Mouse (Mus musculus) forebrain, embryonic 12.5 days (tissue): Measurements from ENCODE around the gene Senp1. TPM values are rescaled to one million over a fixed set of nuclear protein-coding genes. Genes with fewer than 3 reads are reported as not detected.

Experiments used
- ATAC-seq: fragments of 200-750 bp; cut with Nextera tagmentation; 2 replicates; pipeline ENCODE4 v1.8.0; 2017; ENCODE audit warnings: moderate TSS enrichment; ENCODE audit not compliant: low FRiP score
- H3K27ac ChIP-seq: fragments of 300-500 bp; sonication (generic); 2 replicates; pipeline ENCODE4 v1.5.1; 2016; ENCODE audit warnings: mild to moderate bottlenecking
- H3K27me3 ChIP-seq: fragments of 300-500 bp; sonication (generic); 2 replicates; pipeline ENCODE4 v1.6.1; 2016; ENCODE audit warnings: mild to moderate bottlenecking
- H3K36me3 ChIP-seq: fragments of 300-500 bp; sonication (generic); replicated peaks from 2 replicates; pipeline ENCODE4 v1.6.1; 2016; ENCODE audit warnings: mild to moderate bottlenecking
- H3K4me1 ChIP-seq: fragments of 300-500 bp; sonication (generic); 2 replicates; pipeline ENCODE4 v1.6.1; 2016
- H3K4me2 ChIP-seq: fragments of 300-500 bp; sonication (generic); 2 replicates; pipeline ENCODE4 v1.6.1; 2016; ENCODE audit warnings: mild to moderate bottlenecking, moderate library complexity
- H3K4me3 ChIP-seq: fragments of 300-500 bp; sonication (generic); replicated peaks from 2 replicates; pipeline ENCODE4 v1.5.1; 2016; ENCODE audit warnings: mild to moderate bottlenecking
- H3K9ac ChIP-seq: fragments of 300-500 bp; sonication (generic); 2 replicates; pipeline ENCODE4 v1.6.1; 2016; ENCODE audit warnings: mild to moderate bottlenecking
- H3K9me3 ChIP-seq: fragments of 300-500 bp; sonication (generic); 2 replicates; pipeline ENCODE4 v1.6.1; 2016
- WGBS: fragments of 180-500 bp; shearing (Covaris S2); methylation state at CpG from one replicate; pipeline ENCODE4 v1.1.7; 2016; 5-methylcytosine and 5-hydroxymethylcytosine counted together
- polyA plus RNA-seq: library from polyadenylated mRNA; unstranded; fragments of >200 nt; fragmentation: Nextera tagmentation; extraction: Ambion mirVana; gene quantifications from 2 replicates; pipeline ENCODE4 v1.2.1, GENCODE M21; 2016

The Senp1 gene
- polyA plus RNA-seq, 1 experiment from 2014 or later: 39.6 TPM

DNA sequence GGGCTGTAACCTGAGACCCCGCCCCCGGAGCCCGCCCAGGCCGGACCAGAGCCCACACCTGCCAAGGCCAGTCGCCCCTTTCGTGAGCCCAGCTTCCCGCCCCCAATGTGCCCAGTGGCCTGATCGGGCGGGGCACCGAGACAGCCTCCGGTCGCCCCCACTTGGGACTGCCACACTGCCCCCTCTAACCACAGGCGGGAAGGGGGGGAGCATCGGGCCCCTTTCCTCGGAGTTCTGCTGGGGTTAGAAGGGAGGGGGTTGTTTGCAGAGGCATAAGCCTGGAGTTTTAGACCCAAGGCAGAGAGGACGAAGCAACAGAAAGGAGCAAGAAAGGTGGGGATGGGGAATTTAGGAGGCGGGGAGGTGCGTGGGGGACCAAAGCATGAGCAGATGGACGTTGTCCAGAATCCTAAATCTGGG is 88.8 kb downstream of the Senp1 start:
- Histone ChIP-seq H3K4me2 (peak overlapping the region; percentile 88), H3K9me3 (no peaks in the 10 kb centered on the region), H3K4me3 (peak overlapping the region; percentile 52), H3K4me1 (peaks cover 54% of the 10 kb centered on the region), H3K9ac (peak overlapping the region; percentile 76), H3K36me3 (no peaks in the 10 kb centered on the region), H3K27ac (peak overlapping the region; percentile 92), H3K27me3 (peaks cover 35% of the 10 kb centered on the region)
- ATAC-seq: no peak; the same call in none of the 2 replicates
- 0% methylated on average over 16 of the region's 19 CpGs for WGBS

DNA sequence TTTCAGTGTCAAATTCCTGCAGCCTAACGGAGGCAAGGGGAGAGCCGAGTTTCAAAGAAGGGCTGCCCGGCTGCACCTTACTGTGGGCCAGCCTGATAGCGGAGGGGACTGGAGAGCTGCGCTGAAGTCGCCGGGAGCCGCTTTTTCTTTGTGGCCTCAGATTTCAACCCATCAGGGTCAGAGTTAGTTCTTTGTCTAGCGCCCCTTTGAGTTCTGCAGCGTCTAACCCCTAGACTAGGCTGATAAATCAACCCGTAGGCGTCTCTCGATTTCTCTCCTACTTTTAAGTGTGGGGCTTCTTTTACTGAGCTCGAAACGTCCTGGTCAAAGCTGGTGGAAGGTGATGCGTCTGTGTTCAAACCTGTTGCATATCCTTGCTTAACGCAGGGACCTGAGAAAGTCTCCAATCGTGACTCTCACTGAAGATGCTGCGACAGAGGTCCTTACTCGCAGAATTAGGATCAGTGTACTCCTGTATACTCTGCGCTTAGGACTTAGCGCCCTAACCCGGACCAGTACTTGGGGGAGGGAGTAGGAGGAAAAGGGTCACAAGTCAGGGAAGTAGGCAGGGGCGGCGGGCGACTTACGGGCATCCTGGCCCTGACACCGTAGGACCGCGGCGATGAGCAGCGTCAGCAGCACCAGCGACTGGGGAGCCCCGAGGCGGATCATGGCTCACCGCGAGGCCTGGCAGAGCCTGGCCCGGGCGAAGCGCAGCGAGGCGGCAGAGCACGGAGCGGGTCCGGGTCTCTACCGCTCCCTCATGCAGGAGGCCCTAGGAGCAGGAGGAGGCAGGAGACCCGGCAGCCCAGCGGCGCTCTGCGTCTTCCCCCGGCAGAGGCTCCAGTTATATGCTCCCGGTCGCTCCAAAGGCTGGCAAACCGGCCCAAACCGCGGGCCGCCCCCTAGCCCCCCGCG is 89.5 kb downstream of the Senp1 start, which contains the start of gene Col2a1:
Gene Col2a1 (minus strand): TSS at position 874 of the 918 bp plus-strand sequence.
- under 1% methylated on average over 52 of the region's 59 CpGs for whole genome bisulfite sequencing
- Histone ChIP-seq H3K27ac (peak within 1 kb of the TSS; percentile 92), H3K4me3 (peak within 1 kb of the TSS; percentile 52), H3K9ac (peak within 1 kb of the TSS; percentile 76), H3K4me1 (peaks cover 61% of the 10 kb centered on the region), H3K9me3 (no peaks in the 10 kb centered on the region), H3K36me3 (no peaks in the 10 kb centered on the region), H3K27me3 (peaks cover 38% of the 10 kb centered on the region), H3K4me2 (peak within 1 kb of the TSS; percentile 88)
- peak; percentile 46 for ATAC-seq

DNA sequence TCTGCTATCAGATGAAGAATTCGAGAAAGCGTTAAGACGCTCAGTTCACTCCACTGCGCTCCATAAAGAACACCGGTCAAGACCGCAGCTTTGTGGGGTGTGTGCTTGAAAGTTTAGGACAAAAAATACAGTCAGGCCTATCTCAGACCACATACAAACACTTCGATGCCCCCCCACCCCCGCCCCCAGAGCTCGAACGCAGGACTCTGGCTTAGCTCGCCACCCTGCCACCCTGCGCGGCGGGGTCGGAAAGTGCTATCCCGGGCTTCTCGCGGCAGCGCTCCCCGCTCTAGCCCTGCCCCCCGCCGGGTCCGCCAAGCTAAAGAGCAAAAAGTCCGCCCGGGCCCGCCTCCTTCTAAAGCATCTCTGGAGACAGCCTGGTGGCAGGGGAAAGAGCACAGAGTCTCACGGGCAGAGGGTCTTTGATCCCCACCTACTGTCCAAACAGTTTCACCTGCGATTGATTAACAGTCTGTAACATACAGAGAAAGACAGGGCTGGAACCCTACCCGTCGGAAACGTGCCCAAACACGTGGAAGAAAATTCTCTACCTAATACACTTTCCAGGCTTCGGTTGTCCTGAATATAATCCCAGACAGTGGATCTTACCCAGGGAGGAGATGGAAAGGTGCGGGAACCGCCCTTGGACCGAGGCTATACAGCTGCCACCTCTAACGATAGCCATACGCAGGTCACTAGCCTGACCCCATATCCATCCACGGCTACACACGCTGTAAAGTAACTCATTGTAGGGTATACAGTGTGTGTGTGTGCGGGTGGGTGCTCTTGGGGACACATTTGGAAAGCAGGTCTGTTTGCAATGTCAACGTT is 90.3 kb downstream of the Senp1 start:
- Histone ChIP-seq H3K4me1 (peaks cover 61% of the 10 kb centered on the region), H3K27ac (peak overlapping the region; percentile 92), H3K27me3 (peaks cover 34% of the 10 kb centered on the region), H3K4me2 (peak overlapping the region; percentile 88), H3K9ac (peak overlapping the region; percentile 76), H3K4me3 (peak overlapping the region; percentile 52), H3K36me3 (peaks cover 6% of the 10 kb centered on the region), H3K9me3 (no peaks in the 10 kb centered on the region)
- WGBS: under 1% methylated on average over 42 of the region's 42 CpGs
- ATAC-seq: no peak

DNA sequence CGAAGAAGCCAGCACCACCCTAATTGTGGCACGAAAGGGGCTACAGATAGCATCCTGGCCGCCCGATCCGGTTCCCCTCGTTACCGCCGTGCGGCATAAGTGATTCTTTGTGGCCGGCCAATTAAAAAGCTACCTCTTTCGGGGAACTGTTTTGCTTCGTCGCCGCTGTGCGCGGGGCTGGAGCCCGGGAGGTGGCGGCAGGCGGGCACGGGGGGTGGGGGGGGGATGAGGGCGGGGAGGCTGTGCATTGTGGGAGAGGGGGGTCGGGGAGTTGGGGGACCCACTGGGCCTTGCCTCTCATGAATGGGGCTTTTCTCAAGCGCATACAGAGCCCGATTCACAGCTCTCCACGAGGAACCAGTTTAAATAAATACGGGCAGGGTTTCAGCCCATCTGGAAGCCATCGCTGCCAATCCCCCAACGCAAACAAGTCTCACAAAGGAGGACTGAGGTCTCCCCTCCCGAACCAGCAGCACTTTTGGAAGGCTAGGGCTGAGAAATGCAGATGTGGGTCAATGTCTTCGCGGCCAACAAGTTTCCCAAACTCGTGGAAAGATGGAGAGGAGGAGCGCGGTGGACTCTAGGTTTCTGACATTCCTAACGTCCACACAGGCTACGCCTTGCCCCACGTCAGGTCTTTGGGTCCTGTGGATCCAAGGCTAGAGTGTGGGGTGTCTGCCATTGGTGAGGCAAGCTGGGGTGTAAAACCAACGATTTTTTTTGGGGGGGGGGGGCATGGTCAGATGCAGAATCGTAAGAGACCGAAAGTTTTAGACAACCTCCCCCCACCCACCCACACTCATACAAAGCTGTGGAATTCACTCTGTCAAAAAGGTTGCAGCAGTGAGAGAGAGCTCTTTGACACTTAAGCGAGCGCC is 91.2 kb downstream of the Senp1 start:
- H3K27me3 ChIP-seq: peaks cover 30% of the 10 kb centered on the region
- peaks cover 61% of the 10 kb centered on the region for H3K4me1 ChIP-seq
- H3K4me3 ChIP-seq: peak overlapping the region; percentile 52
- WGBS: under 1% methylated on average over 42 of the region's 42 CpGs
- H3K36me3 ChIP-seq: peaks cover 14% of the 10 kb centered on the region
- ATAC-seq: peak; percentile 64
- peak overlapping the region; percentile 88 for H3K4me2 ChIP-seq
- H3K9ac ChIP-seq: peak overlapping the region; percentile 76
- peak overlapping the region; percentile 92 for H3K27ac ChIP-seq
- H3K9me3 ChIP-seq: no peaks in the 10 kb centered on the region

DNA sequence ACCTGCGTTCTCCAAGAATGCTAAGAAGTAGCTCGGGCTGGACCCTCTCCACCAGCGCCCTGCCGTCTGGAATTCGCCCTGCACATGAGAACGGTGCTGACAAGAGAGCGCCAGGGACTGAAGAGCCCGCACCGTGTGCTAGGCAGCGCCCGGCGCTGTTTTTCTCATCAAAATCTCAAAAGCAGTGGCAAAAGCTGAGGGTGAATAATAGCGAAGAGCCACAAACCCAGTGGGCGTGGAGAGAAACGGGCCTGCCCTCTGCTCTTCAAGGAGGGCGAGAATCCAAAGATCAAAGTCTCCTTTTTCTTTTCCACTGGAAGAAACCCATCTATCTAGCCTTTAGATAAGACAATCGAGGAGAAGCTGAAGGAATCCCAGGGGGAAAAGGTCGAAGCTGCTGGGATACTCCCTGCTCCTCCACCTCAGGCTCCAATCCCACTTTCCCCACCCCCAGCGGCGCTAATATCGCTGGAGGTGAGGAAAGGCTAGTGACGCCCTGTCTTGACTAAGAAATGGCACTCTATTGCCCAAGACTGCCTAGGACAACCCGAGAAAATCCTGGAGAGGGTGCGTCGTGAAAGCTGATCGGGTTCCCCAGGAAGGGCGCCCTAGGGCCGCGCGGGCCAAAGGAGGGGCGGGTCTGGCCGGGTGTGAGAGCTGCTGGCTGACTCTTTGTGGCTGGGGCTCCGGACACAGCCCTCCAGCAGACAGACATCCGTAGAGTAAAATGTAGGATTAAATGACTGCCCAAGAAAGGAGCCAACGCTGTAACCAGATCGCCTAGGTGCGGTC is 92.0 kb downstream of the Senp1 start:
- Histone ChIP-seq H3K4me2 (peak overlapping the region; percentile 88), H3K9me3 (no peaks in the 10 kb centered on the region), H3K9ac (peak overlapping the region; percentile 76), H3K27ac (peak overlapping the region; percentile 92), H3K36me3 (peaks cover 21% of the 10 kb centered on the region), H3K4me3 (peak overlapping the region; percentile 52), H3K27me3 (peaks cover 30% of the 10 kb centered on the region), H3K4me1 (peaks cover 61% of the 10 kb centered on the region)
- WGBS: under 1% methylated on average over 37 of the region's 37 CpGs
- peak; percentile 17 for ATAC-seq

DNA sequence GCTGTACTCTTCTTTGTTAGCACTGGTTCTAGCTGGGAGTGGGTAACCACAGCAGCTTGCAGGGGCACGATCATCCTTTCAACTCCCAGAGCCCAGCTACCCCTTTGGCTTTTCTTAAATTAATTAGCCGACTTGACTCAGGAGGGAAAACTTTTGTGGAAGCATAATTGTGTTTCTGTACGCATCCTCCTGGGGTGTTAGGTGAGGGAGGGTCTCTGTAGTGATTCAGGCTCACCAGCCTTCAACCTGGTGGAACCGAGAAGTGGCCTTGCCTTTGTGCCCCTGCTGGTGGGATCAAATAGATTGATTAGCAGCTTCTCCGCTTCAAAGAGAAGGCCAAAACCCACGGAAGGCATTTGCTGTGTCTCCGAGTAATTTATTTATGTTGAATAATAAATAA is 93.6 kb downstream of the Senp1 start:
- peak overlapping the region; percentile 88 for H3K4me2 ChIP-seq
- H3K4me1 ChIP-seq: peaks cover 57% of the 10 kb centered on the region
- 11% methylated on average over 7 of the region's 7 CpGs for WGBS
- H3K27me3 ChIP-seq: peaks cover 20% of the 10 kb centered on the region
- no peaks in the 10 kb centered on the region for H3K9me3 ChIP-seq
- no peak overlapping the region for H3K27ac ChIP-seq
- peaks cover 36% of the 10 kb centered on the region for H3K36me3 ChIP-seq
- no peak overlapping the region for H3K4me3 ChIP-seq
- no peak for ATAC-seq
- peak overlapping the region; percentile 47; the same call in 1 of the 2 replicates for H3K9ac ChIP-seq

DNA sequence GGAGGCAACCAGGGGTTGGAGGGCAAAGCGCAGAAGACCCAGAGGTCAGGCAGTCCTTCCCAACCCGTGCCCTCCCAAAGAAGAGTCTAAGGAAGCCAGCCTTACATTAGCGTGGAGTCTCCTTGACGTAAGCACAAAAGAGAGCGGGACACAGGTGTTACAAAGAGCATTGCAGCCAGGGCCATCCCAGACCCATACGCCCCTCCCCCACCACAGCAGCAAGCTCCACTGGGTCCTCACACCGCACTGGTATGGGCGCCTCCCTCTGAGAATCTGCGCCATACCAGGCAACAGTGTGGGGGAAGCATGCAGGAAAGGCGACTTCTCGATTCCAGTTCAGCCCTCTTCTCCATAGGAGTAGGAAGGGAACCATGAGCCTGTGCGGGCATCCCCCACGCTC is 94.0 kb downstream of the Senp1 start:
- ATAC-seq: no peak
- no peak overlapping the region for H3K27ac ChIP-seq
- H3K9ac ChIP-seq: peak overlapping the region; percentile 47; the same call in 1 of the 2 replicates
- H3K27me3 ChIP-seq: peaks cover 15% of the 10 kb centered on the region
- H3K9me3 ChIP-seq: no peaks in the 10 kb centered on the region
- peak overlapping the region; percentile 88 for H3K4me2 ChIP-seq
- WGBS: 37% methylated on average over 13 of the region's 13 CpGs
- peaks cover 41% of the 10 kb centered on the region for H3K36me3 ChIP-seq
- no peak overlapping the region for H3K4me3 ChIP-seq
- H3K4me1 ChIP-seq: peaks cover 52% of the 10 kb centered on the region

DNA sequence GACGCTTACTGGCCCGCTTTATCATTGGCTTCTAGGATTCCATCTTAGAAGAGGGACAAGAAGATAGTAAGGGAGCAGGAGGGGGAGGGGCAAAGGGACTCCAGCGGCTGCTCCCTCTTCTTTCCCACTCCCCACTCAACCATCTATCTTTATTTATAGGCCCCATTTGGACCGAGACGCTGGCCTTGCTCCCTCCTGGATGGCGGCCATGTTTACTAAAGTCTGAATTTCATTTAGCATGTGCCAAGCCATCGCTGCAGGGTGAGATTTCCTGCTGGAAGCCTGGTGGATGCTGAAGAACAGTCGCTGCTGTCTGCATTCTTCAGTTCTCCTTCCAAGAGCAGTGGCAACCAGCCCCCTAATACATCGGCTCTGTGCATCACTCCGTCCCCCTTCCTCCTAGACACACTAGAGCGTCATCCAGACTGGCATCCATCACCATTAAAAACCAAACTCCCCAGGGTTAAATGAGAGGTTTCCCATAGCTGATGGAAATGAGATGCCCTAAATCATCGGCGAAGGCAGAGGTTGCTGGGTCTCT is 96.8 kb downstream of the Senp1 start:
- H3K4me3 ChIP-seq: no peak overlapping the region
- no peak overlapping the region for H3K9ac ChIP-seq
- H3K27ac ChIP-seq: no peak overlapping the region
- no peaks in the 10 kb centered on the region for H3K9me3 ChIP-seq
- 88% methylated on average over 13 of the region's 13 CpGs for WGBS
- peaks cover 48% of the 10 kb centered on the region for H3K36me3 ChIP-seq
- H3K4me2 ChIP-seq: no peak overlapping the region
- ATAC-seq: no peak
- H3K4me1 ChIP-seq: peaks cover 47% of the 10 kb centered on the region
- H3K27me3 ChIP-seq: peaks cover 10% of the 10 kb centered on the region; the same call in 1 of the 2 replicates

DNA sequence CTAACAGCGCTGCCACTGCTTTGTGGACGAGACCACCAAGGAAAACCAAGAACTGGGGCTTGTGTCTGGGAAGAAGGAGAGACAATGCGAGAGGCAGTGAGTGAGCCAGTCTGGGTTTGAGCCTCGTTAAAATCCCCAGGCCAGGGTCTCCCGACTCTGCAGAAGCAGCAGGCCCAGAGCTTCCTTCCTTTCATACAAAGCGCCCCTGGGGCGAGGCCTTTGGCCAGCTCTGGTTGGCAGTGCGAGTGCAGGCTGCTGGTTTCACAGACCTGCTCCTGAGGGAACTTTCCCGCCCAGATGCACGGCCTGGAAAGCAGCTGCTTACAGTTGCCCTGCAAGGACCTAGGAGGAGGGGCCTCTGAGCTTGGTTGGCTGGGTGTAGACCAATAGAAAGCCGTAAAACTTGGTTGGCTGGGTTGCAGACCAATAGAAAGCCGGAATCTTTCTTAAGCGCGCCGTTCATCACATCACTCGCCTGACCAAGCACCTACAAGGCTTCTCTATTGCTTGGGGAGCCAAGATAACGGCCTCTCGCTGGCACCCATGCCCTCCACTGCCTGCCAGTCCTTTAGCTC is 100.7 kb downstream of the Senp1 start:
- Histone ChIP-seq H3K9me3 (no peaks in the 10 kb centered on the region), H3K27ac (peak overlapping the region; percentile 98), H3K36me3 (peaks cover 53% of the 10 kb centered on the region), H3K4me3 (peak overlapping the region; percentile 20), H3K27me3 (no peaks in the 10 kb centered on the region), H3K4me1 (peaks cover 53% of the 10 kb centered on the region), H3K4me2 (peak overlapping the region; percentile 46), H3K9ac (peak overlapping the region; percentile 58)
- WGBS: under 1% methylated on average over 18 of the region's 18 CpGs
- ATAC-seq: peak; percentile 95

DNA sequence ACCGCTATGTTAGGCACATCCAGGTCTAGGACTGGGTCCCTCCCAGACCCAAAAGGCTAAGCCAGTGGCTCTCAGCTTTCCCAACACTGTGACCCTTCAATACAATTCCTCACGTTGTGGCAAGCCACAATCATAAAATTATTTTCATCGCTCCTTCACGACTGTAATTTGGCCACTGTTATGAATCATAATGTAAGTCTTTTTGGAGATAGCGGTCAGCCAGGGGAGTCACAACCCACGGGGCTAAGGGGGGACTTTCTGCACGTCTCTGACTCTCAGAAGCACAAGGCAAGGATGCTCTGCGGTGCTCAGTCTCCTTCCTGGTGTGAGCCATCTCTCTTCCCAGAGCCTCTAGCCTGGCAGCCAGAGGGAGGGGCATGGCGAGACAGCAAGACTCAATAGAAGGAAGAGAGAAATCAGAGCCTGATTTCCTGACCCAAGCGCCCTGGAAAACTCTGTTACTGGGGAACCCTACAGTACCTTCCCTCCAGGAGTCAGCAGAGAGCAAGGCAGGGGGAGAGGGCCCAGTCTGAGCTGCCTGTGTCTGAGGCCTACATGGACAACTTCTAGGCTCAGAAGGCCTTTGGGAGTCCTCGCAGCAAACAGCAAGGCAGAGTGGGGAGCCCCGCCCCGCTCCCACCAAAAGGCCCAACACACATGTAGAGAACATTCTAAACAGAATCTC is 101.4 kb downstream of the Senp1 start:
- no peaks in the 10 kb centered on the region for H3K9me3 ChIP-seq
- peak overlapping the region; percentile 36 for H3K4me2 ChIP-seq
- peak; percentile 12 for ATAC-seq
- peaks cover 53% of the 10 kb centered on the region for H3K36me3 ChIP-seq
- no peaks in the 10 kb centered on the region for H3K27me3 ChIP-seq
- H3K9ac ChIP-seq: peak overlapping the region; percentile 58
- peak overlapping the region; percentile 98 for H3K27ac ChIP-seq
- 21% methylated on average over 13 of the region's 13 CpGs for WGBS
- H3K4me1 ChIP-seq: peaks cover 53% of the 10 kb centered on the region
- H3K4me3 ChIP-seq: peak overlapping the region; percentile 20; the same call in 1 of the 2 replicates
